Mouse (Mus musculus): ENCODE measurements around the gene Kremen2.

- TF ChIP-seq POLR2A (IDR thresholded peaks at IDR 0.05; ENCODE audit: low read depth, low read length) (no peak), CTCF (IDR thresholded peaks at IDR 0.05; ENCODE audit: extremely low read depth, insufficient read depth, insufficient read length, insufficient replicate concordance) (no peak)
These were observed 10.1 kb upstream of the Kremen2 start for GRCm38 (mm10) chr17:23755689-23756088.

Measured in spleen, adult 2 months (tissue).